ENCODE assay signal across 8 mouse cellular contexts in the genomic region with DNA sequence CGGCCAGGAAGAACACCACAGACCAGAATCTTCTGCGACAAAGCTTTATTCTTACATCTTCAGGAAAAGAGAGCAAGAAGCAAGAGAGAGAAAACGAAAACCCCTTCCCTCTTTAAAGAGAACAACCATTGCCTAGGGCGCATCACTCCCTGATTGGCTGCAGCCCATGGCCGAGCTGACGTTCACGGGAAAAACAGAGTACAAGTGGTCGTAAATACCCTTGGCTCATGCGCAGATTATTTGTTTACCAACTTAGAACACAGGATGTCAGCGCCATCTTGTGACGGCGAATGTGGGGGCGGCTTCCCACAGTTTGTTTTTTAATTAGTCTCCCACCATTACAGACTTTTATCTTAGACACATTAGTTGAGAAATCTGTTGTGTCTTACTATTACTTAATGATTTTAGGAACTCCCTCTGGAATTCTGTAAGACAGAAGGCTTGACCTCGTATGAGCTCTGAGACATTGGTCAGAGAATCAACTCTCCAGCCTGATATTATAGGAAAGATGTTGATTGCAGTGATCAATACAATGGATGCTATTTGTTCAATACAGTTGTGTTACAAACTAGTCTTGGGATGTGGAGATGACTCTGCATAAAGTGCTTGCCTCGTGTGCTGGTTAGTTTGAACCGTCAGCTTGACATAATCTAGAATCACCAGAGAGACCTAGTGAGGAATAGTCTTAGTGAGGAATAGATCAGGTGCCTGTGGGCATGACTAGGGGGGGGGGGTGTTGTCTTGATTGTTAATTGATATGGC. TPM values are rescaled to one million over a fixed set of nuclear protein-coding genes. Genes with fewer than 3 reads are reported as not detected.
DNase-seq lines count a peak whose midpoint lies in the region; ATAC-seq and TF ChIP-seq lines count a peak whose summit lies in the region.
"Not testable (repeated sequence)": the region's sequence is repeated elsewhere in the genome, so short reads cannot be mapped to it uniquely, and the experiment has no call there.

No protein-coding gene starts in this region.

- ATAC-seq in cerebellum, adult (ENCODE audit: insufficient number of reproducible peaks, low FRiP score, low TSS enrichment), result peak; percentile 58; the same call in 1 of the 2 replicates
- peak; percentile 20; the same call in 1 of the 2 replicates for ATAC-seq in forebrain, postnatal 0 days
- ATAC-seq in hindbrain, embryonic 13.5 days (ENCODE audit: low FRiP score), result peak; percentile 73
- peak; percentile 43 for ATAC-seq in kidney, postnatal 0 days (replicated peaks; ENCODE audit: low FRiP score, low read depth)
- ATAC-seq in lung, postnatal 0 days, result peak; percentile 19; the same call in 1 of the 2 replicates
- peak; percentile 67 for ATAC-seq in midbrain, embryonic 15.5 days (replicated peaks)

- not testable (repeated sequence) for H3K27ac ChIP-seq in forebrain, postnatal 0 days (ENCODE audit: low read depth, low read length); hindbrain, embryonic 13.5 days; kidney, postnatal 0 days; midbrain, embryonic 15.5 days
- H3K27ac ChIP-seq in lung, postnatal 0 days (ENCODE audit: low read length), result peak overlapping the region; percentile 11; the same call in 1 of the 2 replicates
- H3K27ac ChIP-seq in small intestine, adult 2 months (ENCODE audit: insufficient read depth, low read depth, low read length), result 0 out of 2 replicates have a peak overlapping the region, but pooled peaks have one; percentile 22

- not testable (repeated sequence) for TF ChIP-seq POLR2A in small intestine, adult 2 months (IDR thresholded peaks at IDR 0.05; ENCODE audit: low read depth, low read length)

- DNase-seq in CD4-positive helper T cell, adult 2 months (ENCODE audit: low read depth, low spot score), result peak; percentile 53
- not testable (repeated sequence) for DNase-seq in forebrain, postnatal 0 days; kidney, postnatal 0 days (ENCODE audit: low spot score)
- peak; percentile 49 for DNase-seq in lung, postnatal 0 days (ENCODE audit: low spot score)

- not testable (repeated sequence) for H3K4me2 ChIP-seq in forebrain, postnatal 0 days (ENCODE audit: low read depth); midbrain, embryonic 15.5 days
- 0 out of 2 replicates have a peak overlapping the region, but pooled peaks have one; percentile 10 for H3K4me2 ChIP-seq in hindbrain, embryonic 13.5 days
- peak overlapping the region; percentile 15; the same call in 1 of the 2 replicates for H3K4me2 ChIP-seq in kidney, postnatal 0 days (ENCODE audit: low read length)
- 0 out of 2 replicates have a peak overlapping the region, but pooled peaks have one; percentile 1 for H3K4me2 ChIP-seq in lung, postnatal 0 days (replicated peaks; ENCODE audit: low read depth, low read length)

- TF ChIP-seq CTCF in forebrain, postnatal 0 days (IDR thresholded peaks at IDR 0.05; ENCODE audit: low read depth); kidney, postnatal 0 days (IDR thresholded peaks at IDR 0.05; ENCODE audit: low read depth); lung, postnatal 0 days (IDR thresholded peaks at IDR 0.05); small intestine, adult 2 months (IDR thresholded peaks at IDR 0.05; ENCODE audit: extremely low read depth, insufficient read length, insufficient replicate concordance, low read depth, low read length): not testable (repeated sequence)

- not testable (repeated sequence) for H3K27me3 ChIP-seq in forebrain, postnatal 0 days (ENCODE audit: insufficient read depth, low read length); hindbrain, embryonic 13.5 days; kidney, postnatal 0 days (ENCODE audit: insufficient read depth, low read length); lung, postnatal 0 days (replicated peaks; ENCODE audit: insufficient read depth, low read length); midbrain, embryonic 15.5 days (replicated peaks); small intestine, adult 2 months (ENCODE audit: control insufficient read depth, insufficient read depth, low read length)

- WGBS in forebrain, postnatal 0 days, result 66% methylated on average over 8 of the region's 16 CpGs
- 66% methylated on average over 8 of the region's 16 CpGs for whole genome bisulfite sequencing in hindbrain, embryonic 13.5 days
- 64% methylated on average over 7 of the region's 16 CpGs for WGBS in kidney, postnatal 0 days
- WGBS in lung, postnatal 0 days, result 55% methylated on average over 7 of the region's 16 CpGs
- WGBS in midbrain, embryonic 15.5 days, result 70% methylated on average over 9 of the region's 16 CpGs
- 52% methylated on average over 8 of the region's 16 CpGs for WGBS in small intestine, adult 2 months

- H3K4me1 ChIP-seq in forebrain, postnatal 0 days (ENCODE audit: insufficient read depth); hindbrain, embryonic 13.5 days (replicated peaks); kidney, postnatal 0 days (replicated peaks; ENCODE audit: insufficient read depth, low read length); midbrain, embryonic 15.5 days: not testable (repeated sequence)
- peaks cover 11% of the 10 kb centered on the region; the same call in 1 of the 2 replicates for H3K4me1 ChIP-seq in lung, postnatal 0 days (ENCODE audit: insufficient read depth, low read depth, low read length)
- H3K4me1 ChIP-seq in small intestine, adult 2 months (ENCODE audit: control insufficient read depth, insufficient read depth, insufficient read length, low read length), result peaks cover 13% of the 10 kb centered on the region; the same call in 1 of the 2 replicates

- not testable (repeated sequence) for H3K9ac ChIP-seq in forebrain, postnatal 0 days; hindbrain, embryonic 13.5 days; kidney, postnatal 0 days (ENCODE audit: low read depth, low read length); lung, postnatal 0 days (replicated peaks; ENCODE audit: low read depth); midbrain, embryonic 15.5 days

- not testable (repeated sequence) for H3K36me3 ChIP-seq in forebrain, postnatal 0 days (ENCODE audit: insufficient read depth); hindbrain, embryonic 13.5 days; kidney, postnatal 0 days (ENCODE audit: insufficient read depth, low read length); lung, postnatal 0 days (ENCODE audit: insufficient read depth, low read length); midbrain, embryonic 15.5 days (replicated peaks); small intestine, adult 2 months (ENCODE audit: control insufficient read depth, insufficient read depth, low read length)

- not testable (repeated sequence) for H3K9me3 ChIP-seq in forebrain, postnatal 0 days (ENCODE audit: low read length); hindbrain, embryonic 13.5 days; kidney, postnatal 0 days (replicated peaks; ENCODE audit: low read length); lung, postnatal 0 days (ENCODE audit: low read length); midbrain, embryonic 15.5 days

- not testable (repeated sequence) for H3K4me3 ChIP-seq in forebrain, postnatal 0 days (ENCODE audit: low read depth, low read length); hindbrain, embryonic 13.5 days; kidney, postnatal 0 days (replicated peaks; ENCODE audit: low read depth, low read length); lung, postnatal 0 days (ENCODE audit: low read depth, low read length); midbrain, embryonic 15.5 days; small intestine, adult 2 months (ENCODE audit: low read depth, low read length)

- TF ChIP-seq EP300 in lung, postnatal 0 days (IDR thresholded peaks at IDR 0.05), result not testable (repeated sequence)

RNA-seq across cellular contexts. Expression of a gene that starts 22.3 kb away (rescaled TPM):
- 73.6 and 84.7 TPM in 2 replicates for total RNA-seq in forebrain, postnatal 0 days (2014; rRNA removed)
- 35.1 and 42.7 TPM in 2 replicates for polyA plus RNA-seq in forebrain, postnatal 0 days (2015; fragmentation: Nextera tagmentation; extraction: Ambion mirVana)
- 46.9 and 49.9 TPM in 2 replicates for polyA plus RNA-seq in hindbrain, embryonic 13.5 days (2015; fragmentation: Nextera tagmentation; extraction: Ambion mirVana)
- 69.2 and 70.2 TPM in 2 replicates for polyA plus RNA-seq in kidney, postnatal 0 days (2015; fragmentation: Nextera tagmentation; extraction: Ambion mirVana)
- polyA plus RNA-seq in lung, postnatal 0 days (2015; fragmentation: Nextera tagmentation; extraction: Ambion mirVana), result 115 and 127 TPM in 2 replicates
- 46.6 and 48.4 TPM in 2 replicates for polyA plus RNA-seq in midbrain, embryonic 15.5 days (2015; fragmentation: Nextera tagmentation; extraction: Ambion mirVana)
- 27.2 and 48.7 TPM in 2 replicates for polyA plus RNA-seq in small intestine, adult 2 months (2012; rRNA removed)

Comparison
In these comparisons a context has a peak if more than half of its experiments do, and no peak if none do; other contexts are left out.
1. ATAC-seq: peak in every context shown above with its lines; median percentile 73 in hindbrain, embryonic 13.5 days; 67 in midbrain, embryonic 15.5 days; 58 in cerebellum, adult; 43 in kidney, postnatal 0 days; 20 in forebrain, postnatal 0 days; 19 in lung, postnatal 0 days.